Mouse (Mus musculus) brown adipose tissue, adult 24 weeks (tissue): ENCODE data around the gene Prkg1. TPM values are rescaled to one million over a fixed set of nuclear protein-coding genes. Genes with fewer than 3 reads are reported as not detected.

Experiments used
- H3K27ac ChIP-seq: fragments of 200-500 bp; replicated peaks from 2 replicates; pipeline ENCODE4 v1.5.1; 2012; ENCODE audit warnings: low read depth, mild to moderate bottlenecking, low read length
- H3K4me1 ChIP-seq: fragments of 200-500 bp; 2 replicates; pipeline ENCODE4 v1.6.1; 2012; ENCODE audit warnings: low read length, mixed read lengths; ENCODE audit not compliant: control insufficient read depth, insufficient read depth, insufficient read length
- H3K4me3 ChIP-seq: fragments of 200-500 bp; 2 replicates; pipeline ENCODE4 v1.5.1; 2012; ENCODE audit warnings: low read depth, mild to moderate bottlenecking, low read length, moderate library complexity; ENCODE audit not compliant: insufficient read depth
- polyA plus RNA-seq: library from polyadenylated mRNA; stranded (reverse); fragments of >200 nt; gene quantifications from 2 replicates; pipeline ENCODE4 v1.2.4, GENCODE M21; 2012; ENCODE audit not compliant: missing spikeins, insufficient read depth, insufficient read length

The Prkg1 gene
- polyA plus RNA-seq, 1 experiment, result 1.3 TPM

- no peak overlapping the region for H3K4me3 ChIP-seq
- H3K4me1 ChIP-seq, result no peaks in the 10 kb centered on the region
- no peak overlapping the region for H3K27ac ChIP-seq
Measured at GRCm38 (mm10) chr19:31489606-31490005, 275.2 kb downstream of the Prkg1 start.

- no peak overlapping the region for H3K4me3 ChIP-seq
- H3K27ac ChIP-seq, result no peak overlapping the region
- no peaks in the 10 kb centered on the region for H3K4me1 ChIP-seq
Measured at GRCm38 (mm10) chr19:31471766-31472165, 293.1 kb downstream of the Prkg1 start.

DNA sequence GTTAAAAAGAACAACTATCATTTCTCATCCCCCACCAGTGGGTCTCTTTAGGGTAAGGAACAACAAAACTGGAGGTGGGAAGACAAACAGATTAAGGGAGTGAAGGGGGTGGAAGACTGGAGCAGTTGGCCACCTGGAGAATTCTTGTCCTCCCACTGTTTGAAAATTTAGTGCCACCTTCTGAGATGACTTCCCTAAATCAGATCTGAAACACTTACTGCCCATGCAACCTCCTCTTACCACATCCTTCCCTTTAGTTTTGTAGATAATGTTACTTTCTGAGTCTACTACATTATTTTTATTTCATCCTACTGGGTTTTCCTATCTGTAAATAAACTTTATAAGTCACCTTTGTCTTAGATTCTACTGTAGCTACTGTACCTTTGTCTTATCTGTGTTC lies 304.6 kb downstream of the Prkg1 start:
- Histone ChIP-seq H3K4me3 (no peak overlapping the region), H3K4me1 (no peaks in the 10 kb centered on the region), H3K27ac (no peak overlapping the region)

DNA sequence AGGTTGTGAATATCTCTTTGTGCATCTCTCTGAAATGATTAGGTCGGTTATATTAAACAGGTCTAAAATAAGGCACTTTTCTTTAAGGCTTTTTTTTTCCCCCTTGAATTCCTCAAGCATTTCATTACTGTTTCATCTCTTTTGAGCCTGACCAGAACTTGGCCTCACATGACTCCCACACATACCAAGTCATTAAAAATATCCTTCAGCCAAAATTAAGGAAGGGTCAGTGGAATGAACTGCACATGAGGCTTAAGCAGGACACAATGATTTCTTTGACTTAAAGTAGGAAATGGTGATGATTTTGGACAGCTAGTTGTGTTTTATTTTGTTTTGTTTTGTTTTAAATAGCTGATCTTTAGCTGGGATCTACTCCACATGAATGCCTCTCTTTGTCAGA lies 320.7 kb downstream of the Prkg1 start:
- Histone ChIP-seq H3K27ac (no peak overlapping the region), H3K4me3 (no peak overlapping the region), H3K4me1 (no peaks in the 10 kb centered on the region)

DNA sequence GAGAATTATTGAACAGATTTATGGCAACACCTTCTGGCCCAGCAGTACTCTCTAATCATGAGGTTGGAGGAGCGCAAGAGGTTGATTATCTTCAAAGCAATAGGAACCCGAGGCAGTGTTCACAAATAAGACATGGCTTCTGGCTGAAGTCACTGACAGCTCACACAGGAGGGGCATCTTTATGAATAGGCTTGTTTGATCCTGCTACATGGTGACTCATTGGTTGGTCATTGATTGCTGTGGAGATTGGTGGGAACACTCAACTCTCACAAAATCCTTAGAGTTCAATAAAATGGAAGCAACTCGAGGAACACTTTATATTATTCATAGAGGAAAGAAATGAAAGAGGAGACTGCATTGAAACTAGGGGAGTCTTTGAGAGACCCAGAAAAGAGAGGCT lies 322.5 kb downstream of the Prkg1 start:
- no peaks in the 10 kb centered on the region for H3K4me1 ChIP-seq
- no peak overlapping the region for H3K4me3 ChIP-seq
- no peak overlapping the region for H3K27ac ChIP-seq

DNA sequence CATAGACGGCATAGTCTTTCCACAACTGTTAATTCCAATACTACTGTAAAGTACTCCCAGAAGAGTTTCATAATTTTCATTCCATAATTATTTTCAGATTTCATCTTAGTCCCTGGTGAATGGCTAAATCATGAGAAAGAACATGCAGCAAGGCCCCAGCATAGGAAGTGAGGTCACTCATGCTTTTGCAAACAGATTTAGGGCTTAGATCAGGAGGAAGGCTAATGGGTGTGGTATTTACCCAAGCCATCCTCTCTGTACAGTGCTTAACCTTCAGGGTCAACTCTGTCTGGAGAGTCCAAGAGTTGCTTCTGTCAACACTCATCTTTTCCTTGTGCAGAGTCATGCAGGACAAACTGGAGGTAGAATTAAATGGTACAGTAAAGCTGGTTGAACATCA lies 331.4 kb downstream of the Prkg1 start:
- H3K4me3 ChIP-seq, result no peak overlapping the region
- H3K27ac ChIP-seq, result no peak overlapping the region
- no peaks in the 10 kb centered on the region for H3K4me1 ChIP-seq

DNA sequence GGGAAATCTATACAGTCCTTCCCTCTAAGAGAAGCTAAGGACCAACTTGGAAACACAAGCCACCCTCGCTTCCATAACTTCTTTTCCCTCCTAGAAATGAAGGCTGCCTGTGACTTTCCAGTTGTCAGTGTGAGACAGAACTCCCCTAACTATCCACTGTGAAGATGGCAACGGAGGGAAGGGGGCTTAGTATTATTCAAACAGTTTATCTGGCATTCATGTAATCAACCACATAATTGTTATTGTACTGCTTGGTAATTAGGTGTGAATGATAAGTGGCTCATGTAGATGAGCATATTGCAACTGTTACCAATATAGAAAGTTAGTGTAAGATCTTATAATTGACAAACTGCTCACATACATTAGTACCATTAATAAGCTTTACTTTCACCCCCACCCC lies 333.4 kb downstream of the Prkg1 start:
- no peak overlapping the region for H3K4me3 ChIP-seq
- H3K4me1 ChIP-seq, result no peaks in the 10 kb centered on the region
- no peak overlapping the region for H3K27ac ChIP-seq

DNA sequence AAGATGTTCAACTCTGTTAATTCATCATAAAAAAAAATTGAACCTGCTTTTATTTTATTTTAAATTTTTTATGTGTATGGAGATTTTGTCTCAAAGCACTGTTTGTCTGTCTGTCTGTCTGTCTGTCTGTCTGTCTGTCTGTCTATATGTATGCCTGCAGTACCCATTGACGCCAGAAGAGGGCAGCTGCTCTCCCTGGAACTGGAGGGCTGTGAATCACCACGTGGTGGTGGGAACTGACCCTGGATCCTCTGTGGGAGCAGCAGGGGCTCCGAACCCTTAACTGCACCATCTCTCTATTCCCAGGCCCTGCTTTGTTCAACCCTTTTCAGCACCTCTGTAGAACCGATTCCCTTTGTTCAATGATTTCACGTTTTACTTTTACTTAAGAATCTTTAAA lies 338.7 kb downstream of the Prkg1 start:
- Histone ChIP-seq H3K4me3 (no peak overlapping the region), H3K27ac (no peak overlapping the region), H3K4me1 (no peaks in the 10 kb centered on the region)

- H3K4me3 ChIP-seq, result no peak overlapping the region
Measured at GRCm38 (mm10) chr19:31425199-31425598, 339.6 kb downstream of the Prkg1 start.

DNA sequence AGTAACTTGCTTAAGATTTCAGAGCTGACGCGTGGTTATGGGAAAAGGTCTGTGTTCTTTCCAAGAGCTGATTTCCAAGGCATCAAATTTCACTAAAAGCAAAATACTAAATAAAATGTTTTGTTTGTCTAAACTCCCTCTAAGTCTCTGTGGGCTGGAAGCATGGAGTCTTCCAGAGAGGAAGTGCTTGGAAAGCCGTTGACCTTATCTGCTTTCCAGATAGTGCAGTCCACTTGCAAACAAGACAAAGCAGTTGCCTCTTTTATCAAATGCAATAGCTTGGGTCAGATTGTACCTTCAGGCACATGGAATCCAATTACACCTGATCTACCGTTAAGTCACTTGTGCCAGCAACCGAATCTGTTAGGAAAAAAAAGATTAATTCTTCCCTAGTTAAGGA lies 340.5 kb downstream of the Prkg1 start:
- Histone ChIP-seq H3K4me1 (no peaks in the 10 kb centered on the region), H3K27ac (no peak overlapping the region), H3K4me3 (no peak overlapping the region)

More at GRCm38 (mm10) chr19:31425199-31425598, 339.6 kb downstream of the Prkg1 start:
- H3K27ac ChIP-seq, result no peak overlapping the region
- no peaks in the 10 kb centered on the region for H3K4me1 ChIP-seq

DNA sequence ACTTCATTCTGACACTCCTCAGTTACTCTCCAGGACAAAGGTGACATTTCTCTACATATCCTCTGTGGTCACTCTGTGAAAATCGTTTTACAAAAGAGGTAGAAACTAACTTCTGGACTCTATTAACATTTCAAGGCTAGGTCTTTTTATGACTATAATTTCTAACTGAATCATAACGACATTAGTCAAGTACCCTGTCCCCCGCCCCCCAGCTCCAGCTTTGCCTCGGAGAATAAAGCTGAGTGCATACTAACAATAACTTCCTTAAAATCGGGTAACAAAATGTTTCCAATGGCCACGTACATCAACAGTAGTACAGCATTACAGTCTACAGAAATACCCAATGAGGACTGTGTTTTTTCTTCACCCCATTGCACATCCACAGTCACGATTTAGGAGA lies 351.3 kb downstream of the Prkg1 start:
- Histone ChIP-seq H3K4me3 (no peak overlapping the region), H3K4me1 (no peaks in the 10 kb centered on the region), H3K27ac (no peak overlapping the region)

DNA sequence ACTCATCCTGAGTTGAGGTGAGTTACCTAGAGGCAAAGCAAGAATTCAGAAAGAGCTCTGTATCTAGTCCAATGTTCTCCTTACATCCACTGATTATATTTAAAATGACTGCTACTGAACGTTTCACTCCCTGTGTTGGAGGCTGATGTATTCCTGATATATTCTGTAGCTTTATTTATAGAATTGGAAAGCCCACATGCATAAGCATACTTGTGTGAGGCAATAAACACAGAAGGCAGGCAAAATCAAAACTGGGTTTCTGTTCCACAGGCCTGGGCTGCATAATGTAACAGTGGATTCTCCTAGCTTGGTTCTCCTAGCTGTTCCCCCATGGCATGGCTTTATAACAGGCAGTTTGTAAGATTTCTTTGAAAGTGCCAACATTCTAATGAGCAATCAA lies 368.7 kb downstream of the Prkg1 start:
- H3K4me1 ChIP-seq, result no peaks in the 10 kb centered on the region
- no peak overlapping the region for H3K27ac ChIP-seq
- no peak overlapping the region for H3K4me3 ChIP-seq

DNA sequence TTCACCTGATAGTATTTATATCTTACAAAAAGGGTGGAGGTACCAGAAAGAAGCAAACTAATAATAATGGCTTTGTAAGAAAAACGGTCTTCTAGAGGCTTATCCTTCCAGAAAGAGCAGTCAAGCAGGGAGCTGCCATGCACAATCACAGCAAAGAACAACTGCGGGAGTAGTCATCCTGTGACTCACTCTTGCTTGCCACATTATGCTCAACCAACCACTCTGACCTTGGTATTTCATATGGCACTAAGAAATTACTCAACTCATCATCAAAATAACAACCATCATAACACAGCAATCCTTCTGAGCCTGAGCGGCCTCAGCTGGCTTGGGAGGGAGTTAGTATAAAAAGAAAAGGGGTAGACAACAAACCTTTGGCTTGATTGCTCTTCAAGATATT lies 379.5 kb downstream of the Prkg1 start:
- Histone ChIP-seq H3K4me1 (no peaks in the 10 kb centered on the region), H3K4me3 (no peak overlapping the region), H3K27ac (no peak overlapping the region)

- no peaks in the 10 kb centered on the region for H3K4me1 ChIP-seq
- no peak overlapping the region for H3K27ac ChIP-seq
- H3K4me3 ChIP-seq, result no peak overlapping the region
Measured at GRCm38 (mm10) chr19:31383881-31384280, 381.0 kb downstream of the Prkg1 start.

GRCm38 (mm10) chr19:31370106-31370505 lies 394.7 kb downstream of the Prkg1 start:
- H3K4me1 ChIP-seq, result no peaks in the 10 kb centered on the region
- H3K27ac ChIP-seq, result no peak overlapping the region
- no peak overlapping the region for H3K4me3 ChIP-seq

DNA sequence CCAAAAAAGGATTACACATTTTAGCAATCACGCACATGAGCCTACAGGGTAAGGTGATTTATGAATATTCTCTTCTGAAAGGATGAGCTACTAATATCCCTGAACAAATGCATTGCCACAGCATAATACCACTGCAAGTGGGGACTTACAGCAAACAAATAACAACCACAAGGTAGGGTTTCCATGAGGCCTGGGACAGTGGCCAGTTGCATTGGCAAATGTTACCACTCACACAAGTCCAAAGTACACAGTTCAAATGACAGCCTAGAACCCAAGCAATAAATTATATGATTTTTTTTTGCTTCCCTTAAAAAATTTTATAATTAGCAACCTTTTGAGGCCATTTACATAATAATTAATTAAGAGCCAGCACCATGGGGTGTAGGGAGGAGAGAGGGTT lies 395.7 kb downstream of the Prkg1 start:
- Histone ChIP-seq H3K4me3 (no peak overlapping the region), H3K27ac (no peak overlapping the region), H3K4me1 (no peaks in the 10 kb centered on the region)

DNA sequence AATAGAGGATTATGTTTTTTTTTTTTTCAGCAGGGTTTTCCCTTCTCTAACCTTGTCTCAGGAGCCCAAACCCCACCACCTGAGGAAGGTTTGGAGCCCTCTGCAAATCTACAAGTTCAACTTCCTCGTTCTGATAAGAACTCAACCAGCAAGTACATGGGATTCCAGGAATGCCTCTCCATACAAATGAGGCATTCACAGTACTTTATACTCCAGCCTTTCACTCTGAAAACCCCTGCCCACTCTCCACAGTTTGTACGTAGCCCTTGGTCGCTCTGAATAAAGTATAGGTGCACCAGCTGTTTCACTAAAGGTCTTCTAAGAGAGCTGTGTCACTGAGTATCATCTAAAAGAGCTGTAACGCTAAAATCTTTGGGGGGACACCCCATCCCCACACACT lies 402.8 kb downstream of the Prkg1 start:
- H3K27ac ChIP-seq, result no peak overlapping the region
- no peaks in the 10 kb centered on the region for H3K4me1 ChIP-seq
- H3K4me3 ChIP-seq, result no peak overlapping the region
